Mouse (Mus musculus): ENCODE results near the gene Gm8797. TPM values are rescaled to one million over a fixed set of nuclear protein-coding genes. Genes with fewer than 3 reads are reported as not detected.
"Not testable (repeated sequence)": the region's sequence is repeated elsewhere in the genome, so short reads cannot be mapped to it uniquely, and the experiment has no call there.

Gm8797 gene
- 10 to 100 TPM in 1 of 2 experiments, 1 to 10 TPM in 1; 7.3 to 15.0 TPM for total RNA-seq (2021)
- long read RNA-seq, partial matches to known transcripts = 0 of 1 reads
- long read RNA-seq, other reads (novel, unspliced or antisense) = 0 of 1 reads

- DNase-seq (ENCODE audit: low spot score in 2 of 2) = not testable (repeated sequence)
Measured at GRCm38 (mm10) chr3:5750506-5750905, at the start of gene Gm8797. Gene Gm8797 (plus strand): TSS chr3:5750806.

DNA sequence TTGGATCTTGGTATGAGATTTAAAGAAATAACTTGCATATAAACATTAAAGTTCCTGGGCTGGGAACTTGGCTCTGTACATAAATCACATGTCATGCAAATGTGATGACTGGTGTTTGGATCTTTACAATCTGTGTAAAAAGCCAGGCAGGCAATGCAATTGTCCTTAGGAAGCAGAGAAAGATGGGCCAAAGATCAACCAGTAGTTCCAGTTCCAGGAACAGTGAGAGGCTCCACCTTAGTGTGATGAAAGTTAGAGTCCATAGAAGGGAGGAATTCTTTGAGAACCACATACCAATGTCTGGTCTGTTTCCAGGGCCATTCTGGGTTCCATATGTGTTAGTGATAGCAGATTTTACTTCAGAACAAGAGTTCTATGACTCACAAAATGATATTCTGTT, 36.1 kb upstream of the Gm8797 start:
- no peak for DNase-seq (ENCODE audit: low spot score in 2 of 2)

DNA sequence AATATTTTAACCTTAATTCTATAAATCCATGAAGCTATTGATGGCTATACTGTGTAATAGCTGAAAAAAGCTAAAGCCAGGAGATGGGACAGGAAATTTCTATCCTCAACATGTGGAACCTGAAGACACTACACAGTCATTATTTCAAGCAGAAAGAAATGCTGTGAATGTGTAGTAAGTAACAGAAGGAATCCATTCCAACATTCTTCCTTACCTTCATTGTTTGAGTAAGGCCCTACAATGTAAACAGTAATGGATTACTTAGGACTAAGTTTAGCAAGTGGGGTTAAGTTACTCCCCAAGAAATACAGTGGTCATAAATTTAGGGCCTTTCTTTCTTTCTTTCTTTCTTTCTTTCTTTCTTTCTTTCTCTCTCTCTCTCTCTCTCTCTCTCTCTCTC, 17.7 kb upstream of the Gm8797 start:
- DNase-seq (ENCODE audit: low spot score in 2 of 2) = no peak

- DNase-seq (ENCODE audit: low spot score in 2 of 2) = peak; percentile 77 to 81
Measured at GRCm38 (mm10) chr3:5754763-5755478, 4.3 kb downstream of the Gm8797 start.

DNA sequence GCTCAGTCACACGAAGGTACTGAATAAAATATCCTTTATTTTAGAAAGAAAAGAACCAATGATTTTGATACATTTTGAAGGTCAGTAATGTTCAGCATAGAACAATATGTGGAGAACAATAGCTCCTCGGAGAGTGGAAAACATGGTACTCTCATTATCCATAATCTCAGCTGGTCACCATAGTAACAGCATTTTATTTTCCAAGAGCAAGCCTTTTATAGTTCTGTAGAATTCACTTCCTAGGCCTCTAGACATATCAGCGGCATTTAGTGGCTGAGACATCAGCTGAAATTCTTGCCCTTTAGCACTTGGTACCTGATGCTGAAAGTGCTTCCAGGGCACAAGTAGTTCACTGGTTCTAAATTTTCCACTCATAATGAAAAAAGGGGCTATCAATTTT, 15.7 kb downstream of the Gm8797 start:
- DNase-seq (ENCODE audit: low spot score in 2 of 2) = no peak

DNA sequence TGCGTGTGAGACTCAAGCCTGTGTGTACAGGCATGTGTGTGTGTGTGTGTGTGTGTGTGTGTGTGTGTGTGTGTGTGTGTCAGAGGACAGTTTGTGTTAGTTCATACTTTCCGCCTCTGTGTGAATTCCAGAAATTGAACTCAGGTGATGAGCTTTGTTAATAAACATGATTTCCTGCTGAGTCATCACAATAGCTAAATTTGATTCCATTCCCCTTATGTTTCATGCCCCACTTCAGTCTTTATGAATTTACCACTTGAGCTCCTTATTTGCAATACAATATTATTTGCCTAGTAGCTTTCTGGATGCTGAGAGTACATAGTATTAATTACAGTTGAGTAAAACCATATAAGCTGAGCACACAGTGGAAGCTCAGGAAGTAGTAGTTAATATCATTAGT, 26.3 kb downstream of the Gm8797 start:
- no peak for DNase-seq (ENCODE audit: low spot score in 2 of 2)
